Mouse (Mus musculus): ENCODE data around the gene Wipf2. TPM values are rescaled to one million over a fixed set of nuclear protein-coding genes. Genes with fewer than 3 reads are reported as not detected.

Gene Wipf2
- polyA plus RNA-seq, 1 experiment from 2014 or later: 5.0 TPM

DNA sequence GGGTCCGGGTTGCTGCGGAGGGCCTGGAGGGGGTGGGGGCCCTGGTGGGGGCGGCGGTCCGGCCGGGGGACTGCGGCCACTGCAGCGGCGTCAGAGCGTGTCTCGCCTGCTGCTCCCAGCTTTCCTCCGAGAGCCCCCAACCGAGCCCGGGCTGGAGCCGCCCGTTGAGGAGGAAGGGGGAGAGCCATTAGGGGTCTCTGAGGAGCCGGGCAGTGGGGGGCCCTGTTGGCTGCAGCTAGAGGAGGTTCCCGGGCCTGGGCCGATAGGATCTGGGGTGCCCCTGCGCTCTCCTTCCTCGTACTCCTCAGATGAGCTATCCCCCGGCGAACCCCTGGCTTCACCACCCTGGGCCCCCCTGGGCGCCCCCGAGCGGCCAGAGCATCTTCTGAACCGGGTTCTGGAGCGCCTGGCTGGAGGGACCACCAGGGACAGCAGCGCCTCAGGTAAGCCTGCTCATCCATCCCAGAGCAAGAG, 26.2 kb upstream of the Wipf2 start:
- Histone ChIP-seq H3K36me3 (peaks cover 23% of the 10 kb centered on the region), H3K9me3 (no peaks in the 10 kb centered on the region), H3K27ac (no peak overlapping the region), H3K27me3 (peaks cover 32% of the 10 kb centered on the region), H3K9ac (peak overlapping the region; percentile 71), H3K4me3 (peak overlapping the region; percentile 70), H3K4me1 (peaks cover 14% of the 10 kb centered on the region; the same call in 1 of the 2 replicates), H3K4me2 (replicated peaks) (peak overlapping the region; percentile 99)
- peak; percentile 8; the same call in 1 of the 2 replicates for ATAC-seq (ENCODE audit: insufficient number of reproducible peaks, insufficient read depth, low FRiP score, low TSS enrichment)
- WGBS: under 1% methylated on average over 23 of the region's 29 CpGs

DNA sequence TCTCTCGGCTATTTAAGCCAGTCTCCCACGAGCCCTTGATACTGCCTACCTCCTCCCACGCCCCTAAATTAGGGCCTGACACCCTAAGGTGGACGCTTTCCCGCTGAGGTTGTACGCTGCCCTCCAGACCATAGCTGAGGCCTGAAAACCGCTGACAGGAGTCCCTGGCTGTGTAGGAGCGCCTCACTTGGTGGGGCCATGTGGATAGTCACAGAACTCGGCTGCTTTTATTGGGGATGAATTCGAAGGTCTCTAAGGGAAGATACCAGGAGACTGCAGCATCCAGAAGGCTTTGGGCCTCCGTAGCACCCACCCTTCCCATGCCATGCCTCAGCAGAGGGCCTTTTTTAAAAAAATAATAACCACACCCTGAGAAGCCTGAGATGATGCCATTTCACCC, 25.5 kb upstream of the Wipf2 start:
- Histone ChIP-seq H3K36me3 (peaks cover 16% of the 10 kb centered on the region), H3K9me3 (no peaks in the 10 kb centered on the region), H3K4me2 (replicated peaks) (peak overlapping the region; percentile 99), H3K4me3 (peak overlapping the region; percentile 70; the same call in 1 of the 2 replicates), H3K27me3 (peaks cover 32% of the 10 kb centered on the region), H3K27ac (no peak overlapping the region), H3K4me1 (peaks cover 14% of the 10 kb centered on the region; the same call in 1 of the 2 replicates), H3K9ac (no peak overlapping the region)
- WGBS: 49% methylated on average over 11 of the region's 11 CpGs
- ATAC-seq (ENCODE audit: insufficient number of reproducible peaks, insufficient read depth, low FRiP score, low TSS enrichment): no peak

DNA sequence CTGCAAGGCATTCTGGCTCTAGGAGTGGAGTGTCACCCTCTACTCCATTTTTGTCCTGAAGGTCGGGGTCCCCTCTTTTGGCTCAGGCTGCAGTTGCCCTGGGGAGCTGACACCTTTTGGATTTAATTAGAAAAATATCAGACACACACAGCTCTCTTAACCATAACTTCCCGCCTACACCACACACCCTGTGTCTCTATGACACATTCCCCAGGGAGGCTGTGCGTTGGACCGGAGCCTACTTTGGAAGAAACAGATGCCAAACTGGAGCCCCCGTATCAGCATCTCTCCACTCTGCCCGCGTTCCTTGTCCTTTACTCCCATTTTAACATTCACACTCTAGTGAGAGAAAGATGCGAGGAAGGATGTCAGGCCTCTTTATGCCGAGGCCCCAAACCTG, 24.9 kb upstream of the Wipf2 start:
- Histone ChIP-seq H3K9ac (no peak overlapping the region), H3K9me3 (no peaks in the 10 kb centered on the region), H3K4me2 (replicated peaks) (no peak overlapping the region), H3K27me3 (peaks cover 32% of the 10 kb centered on the region), H3K27ac (no peak overlapping the region), H3K4me3 (no peak overlapping the region), H3K36me3 (peaks cover 10% of the 10 kb centered on the region), H3K4me1 (peaks cover 14% of the 10 kb centered on the region; the same call in 1 of the 2 replicates)
- no peak for ATAC-seq (ENCODE audit: insufficient number of reproducible peaks, insufficient read depth, low FRiP score, low TSS enrichment)
- 73% methylated on average over 9 of the region's 9 CpGs for WGBS

DNA sequence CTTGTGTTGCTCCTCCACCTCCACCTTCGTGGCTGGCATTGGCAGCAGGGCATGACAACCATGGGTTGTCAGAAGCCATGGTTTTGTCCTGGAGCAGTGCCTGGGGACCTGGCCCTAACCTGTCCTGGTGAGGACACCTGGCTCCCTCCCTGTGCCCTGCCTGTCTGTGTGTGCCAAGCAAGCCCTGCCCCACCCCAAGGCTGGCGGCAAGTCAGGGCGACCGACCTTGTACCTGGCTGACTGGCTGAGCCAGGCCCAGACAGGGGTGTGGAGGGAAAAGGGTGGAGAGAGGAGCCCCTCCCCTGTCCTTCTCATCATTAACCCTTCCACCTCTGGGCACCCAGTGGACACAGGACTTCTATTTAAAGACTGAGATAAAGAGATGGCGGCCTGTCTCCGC, 24.0 kb upstream of the Wipf2 start:
- Histone ChIP-seq H3K9me3 (no peaks in the 10 kb centered on the region), H3K9ac (no peak overlapping the region), H3K4me3 (no peak overlapping the region), H3K27ac (no peak overlapping the region), H3K27me3 (peaks cover 32% of the 10 kb centered on the region), H3K36me3 (peaks cover 3% of the 10 kb centered on the region), H3K4me2 (replicated peaks) (no peak overlapping the region), H3K4me1 (peaks cover 14% of the 10 kb centered on the region; the same call in 1 of the 2 replicates)
- 43% methylated on average over 6 of the region's 6 CpGs for WGBS
- ATAC-seq (ENCODE audit: insufficient number of reproducible peaks, insufficient read depth, low FRiP score, low TSS enrichment): no peak

DNA sequence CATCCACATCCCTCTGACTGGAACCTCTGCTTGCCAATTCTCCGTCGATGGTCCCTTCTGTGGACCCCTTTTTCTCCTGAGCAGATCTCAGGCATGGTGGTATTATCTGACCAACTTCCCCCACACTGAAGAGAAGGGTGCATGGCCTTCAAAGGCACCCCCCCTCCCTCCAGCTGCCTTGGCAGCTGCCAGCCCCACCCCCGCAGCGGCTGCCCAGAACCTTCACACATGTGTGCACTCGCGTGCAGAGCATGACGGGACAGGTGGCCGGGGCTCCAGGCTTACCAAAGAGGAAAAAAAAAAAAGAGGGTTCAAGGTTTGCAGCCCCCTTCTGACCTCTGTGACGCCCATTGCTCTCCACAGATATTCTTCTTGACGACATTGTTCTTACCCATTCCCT, 23.5 kb upstream of the Wipf2 start:
- H3K9me3 ChIP-seq: no peaks in the 10 kb centered on the region
- H3K9ac ChIP-seq: no peak overlapping the region

DNA sequence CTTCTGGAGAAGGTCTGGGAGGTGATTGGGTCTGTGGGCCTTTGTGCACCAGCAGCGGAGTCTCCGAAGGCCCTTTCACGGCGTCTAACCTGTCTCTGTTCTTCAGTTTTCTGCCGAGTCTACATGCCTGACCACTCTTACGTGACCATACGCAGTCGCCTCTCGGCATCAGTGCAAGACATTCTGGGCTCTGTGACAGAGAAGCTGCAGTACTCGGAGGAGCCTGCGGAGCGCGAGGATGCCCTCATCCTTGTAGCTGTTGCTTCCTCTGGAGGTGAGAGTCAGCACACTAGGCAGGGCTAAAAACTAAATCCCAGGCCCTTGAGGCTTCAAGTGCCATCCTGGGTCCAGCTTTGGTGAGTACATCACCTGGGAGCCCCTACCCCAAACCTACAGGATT, 17.4 kb upstream of the Wipf2 start:
- H3K4me2 ChIP-seq (replicated peaks): no peak overlapping the region
- no peaks in the 10 kb centered on the region; the same call in 1 of the 2 replicates for H3K36me3 ChIP-seq
- no peak overlapping the region for H3K27ac ChIP-seq
- H3K4me3 ChIP-seq: no peak overlapping the region
- 58% methylated on average over 13 of the region's 13 CpGs for WGBS
- H3K27me3 ChIP-seq: 0 out of 2 replicates have a peak, but pooled peaks cover 9% of the 10 kb centered on the region
- H3K9me3 ChIP-seq: no peaks in the 10 kb centered on the region
- peaks cover 21% of the 10 kb centered on the region for H3K4me1 ChIP-seq
- no peak overlapping the region; the same call in 1 of the 2 replicates for H3K9ac ChIP-seq
- ATAC-seq (ENCODE audit: insufficient number of reproducible peaks, insufficient read depth, low FRiP score, low TSS enrichment): no peak

More for the DNA sequence above, 23.5 kb upstream of the Wipf2 start:
- no peak overlapping the region for H3K4me3 ChIP-seq
- H3K4me2 ChIP-seq (replicated peaks): no peak overlapping the region
- H3K4me1 ChIP-seq: peaks cover 14% of the 10 kb centered on the region; the same call in 1 of the 2 replicates
- no peaks in the 10 kb centered on the region for H3K36me3 ChIP-seq
- WGBS: 66% methylated on average over 10 of the region's 10 CpGs
- peaks cover 32% of the 10 kb centered on the region for H3K27me3 ChIP-seq
- no peak for ATAC-seq (ENCODE audit: insufficient number of reproducible peaks, insufficient read depth, low FRiP score, low TSS enrichment)
- H3K27ac ChIP-seq: no peak overlapping the region

DNA sequence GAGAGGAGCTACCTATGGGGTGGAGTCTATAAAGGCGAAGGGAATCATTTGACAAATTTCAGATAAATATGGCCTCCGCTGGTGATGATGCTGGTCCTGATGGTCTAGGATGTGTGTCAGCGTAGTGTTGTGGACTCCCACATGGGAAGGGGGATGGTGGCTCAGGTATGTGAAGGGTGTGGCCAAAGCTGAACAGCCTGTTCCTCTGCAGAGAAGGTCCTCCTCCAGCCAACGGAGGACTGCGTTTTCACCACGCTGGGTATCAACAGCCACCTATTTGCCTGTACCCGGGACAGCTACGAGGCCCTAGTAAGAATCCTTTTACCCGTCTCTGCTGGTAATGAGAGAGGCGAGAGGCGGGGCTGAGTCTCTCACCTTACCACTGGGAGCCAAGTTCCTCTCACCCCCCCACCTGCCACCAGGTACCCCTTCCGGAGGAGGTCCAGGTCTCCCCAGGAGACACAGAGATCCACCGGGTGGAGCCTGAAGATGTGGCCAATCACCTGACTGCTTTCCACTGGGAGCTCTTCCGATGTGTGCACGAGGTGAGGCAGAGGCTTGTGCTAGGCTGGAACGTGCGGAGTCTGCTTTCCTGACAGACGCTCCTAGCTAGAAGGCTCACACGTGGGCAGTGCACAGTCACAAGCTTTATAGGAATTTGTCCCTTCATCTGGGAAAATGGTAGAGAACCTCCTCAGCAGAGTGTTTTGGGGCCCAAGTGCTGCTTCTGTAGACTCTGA, 16.4 kb upstream of the Wipf2 start:
- no peak overlapping the region for H3K9ac ChIP-seq
- no peaks in the 10 kb centered on the region; the same call in 1 of the 2 replicates for H3K36me3 ChIP-seq
- 58% methylated on average over 19 of the region's 19 CpGs for WGBS
- H3K27ac ChIP-seq: 0 out of 2 replicates have a peak overlapping the region, but pooled peaks have one; percentile 23
- H3K4me2 ChIP-seq (replicated peaks): no peak overlapping the region
- H3K9me3 ChIP-seq: no peaks in the 10 kb centered on the region
- no peak for ATAC-seq (ENCODE audit: insufficient number of reproducible peaks, insufficient read depth, low FRiP score, low TSS enrichment)
- H3K27me3 ChIP-seq: 0 out of 2 replicates have a peak, but pooled peaks cover 9% of the 10 kb centered on the region
- H3K4me1 ChIP-seq: peaks cover 24% of the 10 kb centered on the region
- H3K4me3 ChIP-seq: no peak overlapping the region

DNA sequence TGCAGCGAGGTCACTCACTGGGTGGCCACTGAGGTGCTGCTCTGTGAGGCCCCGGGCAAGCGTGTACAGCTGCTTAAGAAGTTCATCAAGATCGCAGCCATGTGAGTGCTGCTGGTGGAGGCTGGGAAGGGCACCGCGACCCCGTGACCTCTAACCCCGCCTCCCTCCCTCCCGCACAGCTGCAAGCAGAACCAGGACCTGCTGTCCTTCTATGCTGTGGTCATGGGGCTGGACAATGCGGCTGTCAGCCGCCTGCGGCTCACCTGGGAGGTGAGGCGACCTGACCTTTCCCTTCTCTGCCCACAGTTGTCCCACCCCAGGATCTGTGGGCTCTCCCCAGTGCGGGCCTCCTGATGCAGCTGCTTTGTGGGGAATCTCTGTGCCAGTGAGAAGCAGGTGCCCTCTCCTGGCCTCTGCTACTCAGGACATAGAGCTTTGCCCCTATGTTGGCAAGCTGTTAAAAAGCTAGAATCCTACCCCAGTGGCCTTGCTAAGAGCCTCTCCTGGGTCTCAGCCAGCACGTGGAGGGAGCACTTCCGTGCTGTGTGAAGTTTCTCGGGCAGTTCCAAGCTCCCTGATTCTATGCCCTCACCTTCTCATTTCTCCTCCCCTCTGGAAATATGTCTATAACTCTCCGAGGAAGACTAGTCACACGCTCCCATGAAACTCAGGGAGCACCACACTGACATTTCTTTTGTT, 14.1 kb upstream of the Wipf2 start:
- no peak overlapping the region for H3K9ac ChIP-seq
- WGBS: 10% methylated on average over 19 of the region's 19 CpGs
- ATAC-seq (ENCODE audit: insufficient number of reproducible peaks, insufficient read depth, low FRiP score, low TSS enrichment): no peak
- no peaks in the 10 kb centered on the region for H3K9me3 ChIP-seq
- no peak overlapping the region for H3K4me3 ChIP-seq
- H3K36me3 ChIP-seq: no peaks in the 10 kb centered on the region; the same call in 1 of the 2 replicates
- H3K27me3 ChIP-seq: 0 out of 2 replicates have a peak, but pooled peaks cover 9% of the 10 kb centered on the region
- H3K4me1 ChIP-seq: peaks cover 30% of the 10 kb centered on the region
- H3K27ac ChIP-seq: no peak overlapping the region
- H3K4me2 ChIP-seq (replicated peaks): peak overlapping the region; percentile 11; the same call in 1 of the 2 replicates

DNA sequence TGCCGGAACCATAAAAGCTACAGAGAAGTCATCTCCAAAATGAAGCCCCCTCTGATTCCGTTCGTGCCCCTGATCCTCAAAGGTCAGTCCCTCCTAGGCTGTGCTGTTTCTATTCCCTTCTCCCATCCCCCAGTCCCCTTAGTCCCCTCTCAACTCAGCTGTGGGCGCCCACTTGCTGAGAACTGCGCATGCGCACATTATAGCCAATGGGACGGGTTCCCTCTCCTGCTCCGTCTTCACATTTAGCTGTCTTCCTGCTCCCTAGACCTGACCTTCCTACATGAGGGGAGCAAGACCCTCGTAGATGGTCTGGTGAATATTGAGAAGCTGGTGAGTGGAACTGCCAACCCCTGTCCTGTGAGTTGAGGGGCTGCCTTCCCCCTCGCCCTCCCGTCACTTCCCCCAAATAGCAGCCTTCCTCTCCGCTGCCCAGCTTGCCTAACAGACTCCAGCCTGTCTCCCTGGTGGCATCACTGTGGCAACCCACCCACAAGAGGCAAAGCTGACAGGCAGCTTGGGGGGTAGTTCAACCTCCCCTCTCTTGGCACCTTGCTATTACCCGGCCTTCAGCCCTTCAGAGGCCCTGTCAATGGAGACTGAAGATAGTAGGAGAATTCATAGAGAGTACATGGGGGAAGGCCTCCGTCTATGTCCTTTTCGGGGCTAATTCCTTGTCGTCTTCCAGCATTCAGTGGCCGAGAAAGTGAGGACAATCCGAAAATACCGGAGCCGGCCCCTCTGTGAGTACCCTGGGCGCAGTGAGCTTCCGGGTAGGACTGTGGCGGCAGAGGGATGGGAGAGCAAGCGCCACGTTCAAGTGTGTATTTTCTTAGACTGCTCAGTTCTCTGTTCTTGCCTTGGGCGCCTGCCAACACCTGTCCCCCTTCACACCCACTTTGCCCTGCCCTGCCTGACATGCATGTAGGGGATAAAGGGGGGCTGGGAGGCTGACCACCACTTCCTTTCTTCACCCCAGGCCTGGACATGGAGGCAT, 13.0 kb upstream of the Wipf2 start:
- no peaks in the 10 kb centered on the region; the same call in 1 of the 2 replicates for H3K36me3 ChIP-seq
- H3K4me1 ChIP-seq: peaks cover 30% of the 10 kb centered on the region
- no peak overlapping the region for H3K4me3 ChIP-seq
- no peak for ATAC-seq (ENCODE audit: insufficient number of reproducible peaks, insufficient read depth, low FRiP score, low TSS enrichment)
- no peak overlapping the region; the same call in 1 of the 2 replicates for H3K4me2 ChIP-seq (replicated peaks)
- 61% methylated on average over 26 of the region's 26 CpGs for WGBS
- no peak overlapping the region for H3K9ac ChIP-seq
- 0 out of 2 replicates have a peak, but pooled peaks cover 9% of the 10 kb centered on the region for H3K27me3 ChIP-seq
- no peaks in the 10 kb centered on the region for H3K9me3 ChIP-seq
- H3K27ac ChIP-seq: no peak overlapping the region

DNA sequence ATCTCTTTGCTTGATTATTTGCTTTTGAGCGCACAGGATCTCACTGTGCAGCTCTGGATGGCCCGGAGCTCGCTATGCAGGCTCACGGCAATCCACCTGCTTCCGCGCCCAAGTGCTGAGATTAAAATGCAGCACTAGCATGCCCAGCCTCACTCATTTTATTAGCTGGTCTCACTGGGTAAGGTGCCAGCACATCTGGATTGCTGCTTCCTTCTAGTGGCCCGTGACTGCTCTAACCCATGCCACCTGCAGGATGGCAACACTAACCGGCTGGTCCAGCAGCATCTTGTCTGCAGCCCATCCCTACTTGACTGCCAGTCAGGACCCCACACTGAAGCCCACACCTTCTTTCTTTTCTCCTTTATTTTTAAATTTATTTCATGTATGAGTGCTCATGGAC, 9.3 kb upstream of the Wipf2 start:
- H3K27ac ChIP-seq: no peak overlapping the region
- H3K4me3 ChIP-seq: no peak overlapping the region
- peaks cover 28% of the 10 kb centered on the region for H3K4me1 ChIP-seq
- H3K36me3 ChIP-seq: no peaks in the 10 kb centered on the region; the same call in 1 of the 2 replicates
- no peak overlapping the region for H3K4me2 ChIP-seq (replicated peaks)
- no peak for ATAC-seq (ENCODE audit: insufficient number of reproducible peaks, insufficient read depth, low FRiP score, low TSS enrichment)
- no peaks in the 10 kb centered on the region for H3K9me3 ChIP-seq
- no peak overlapping the region for H3K9ac ChIP-seq
- 0 out of 2 replicates have a peak, but pooled peaks cover 9% of the 10 kb centered on the region for H3K27me3 ChIP-seq
- 89% methylated on average over 8 of the region's 8 CpGs for whole genome bisulfite sequencing

DNA sequence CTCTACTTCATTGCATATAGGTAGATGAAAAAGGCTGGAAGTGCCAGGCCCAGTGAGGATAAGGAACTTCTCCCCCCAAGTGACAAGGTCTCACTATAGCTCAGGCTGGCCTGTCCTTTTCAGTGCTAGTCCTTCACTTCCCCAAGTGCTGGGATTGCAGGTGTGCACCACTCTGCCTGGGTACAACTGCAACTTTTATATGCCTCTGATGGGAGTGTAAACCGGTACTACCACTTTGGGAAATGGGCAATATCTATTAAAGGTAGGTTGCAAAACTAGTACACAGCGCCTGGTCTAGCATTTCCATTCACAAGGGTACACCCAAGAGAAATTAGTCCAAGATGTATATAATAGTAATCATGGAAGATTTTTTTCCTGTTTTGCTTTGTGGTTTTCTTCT, 8.8 kb upstream of the Wipf2 start:
- Histone ChIP-seq H3K27ac (no peak overlapping the region), H3K9ac (no peak overlapping the region), H3K4me2 (replicated peaks) (no peak overlapping the region), H3K36me3 (no peaks in the 10 kb centered on the region; the same call in 1 of the 2 replicates), H3K4me3 (no peak overlapping the region), H3K4me1 (peaks cover 22% of the 10 kb centered on the region), H3K27me3 (0 out of 2 replicates have a peak, but pooled peaks cover 5% of the 10 kb centered on the region), H3K9me3 (no peaks in the 10 kb centered on the region)
- 89% methylated on average over 2 of the region's 2 CpGs for WGBS
- ATAC-seq (ENCODE audit: insufficient number of reproducible peaks, insufficient read depth, low FRiP score, low TSS enrichment): no peak

Measured in embryonic facial prominence, embryonic 12.5 days (tissue).